Mouse (Mus musculus): Measurements from ENCODE around the gene Lypd9.

GRCm38 (mm10) chr11:58452759-58453158 is at the start of gene Lypd9:
- TF ChIP-seq POLR2A (IDR thresholded peaks at IDR 0.05; ENCODE audit: borderline replicate concordance, control insufficient read depth, low read depth, low read length) (no peak), CTCF (IDR thresholded peaks at IDR 0.05; ENCODE audit: control insufficient read depth, insufficient read depth, low read length) (no peak)

All from bone marrow, adult 2 months (tissue).